Mouse (Mus musculus) ovary, adult 2 months (tissue): Measurements from ENCODE around the gene Nedd4. TPM values are rescaled to one million over a fixed set of nuclear protein-coding genes. Genes with fewer than 3 reads are reported as not detected.

ENCODE experiments used
- polyA plus RNA-seq: library from polyadenylated mRNA; depleted of rRNA; stranded (reverse); fragments of >200 nt; gene quantifications from 2 replicates; pipeline ENCODE4 v1.2.3, GENCODE M21; 2012; rRNA removed

The Nedd4 gene
- polyA plus RNA-seq: 149 and 175 TPM in 2 replicates

DNA sequence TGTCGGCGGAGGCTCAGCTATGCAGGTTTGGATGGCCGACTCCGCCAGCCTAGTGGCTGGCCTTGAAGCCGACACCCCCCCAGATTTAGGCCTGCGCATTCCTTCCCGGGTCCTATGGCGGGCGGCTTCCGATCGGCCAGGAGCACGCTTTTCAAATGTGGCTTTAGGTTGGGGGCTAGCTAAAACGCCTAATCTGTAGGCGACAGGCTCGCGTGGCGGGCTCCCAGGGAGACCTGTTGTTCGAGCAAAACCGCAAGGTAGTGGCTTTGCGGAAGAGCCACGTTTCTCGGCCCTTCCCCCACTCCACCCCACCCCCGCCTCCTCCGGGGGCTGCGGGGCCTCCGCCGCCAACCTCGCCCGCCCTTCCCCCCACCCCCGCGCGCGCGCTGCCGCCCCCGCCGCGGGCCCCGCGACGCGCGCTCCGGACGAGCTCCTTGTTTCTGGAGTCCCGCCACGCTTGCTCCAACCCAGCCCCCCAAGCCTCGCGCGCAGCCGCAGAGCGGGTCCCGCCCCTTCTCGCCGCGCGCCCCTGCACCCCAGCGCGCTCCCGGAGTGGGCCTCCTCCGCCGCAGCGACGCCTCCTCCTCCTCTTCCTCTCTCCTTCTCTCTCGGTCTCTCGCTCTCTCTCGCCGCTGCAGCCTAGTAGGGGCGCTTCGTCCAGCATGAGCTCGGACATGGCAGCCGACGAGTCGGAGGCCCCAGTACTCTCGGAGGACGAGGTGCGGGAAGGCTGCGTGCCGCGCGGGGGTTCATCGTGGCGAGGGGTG is at the start of gene Nedd4:
Gene Nedd4, plus strand, starts transcription at position 452 of the 767 bp plus-strand sequence.

Other genes starting within 250 kb of the Nedd4 start
- 1.7 and 1.9 TPM in 2 replicates for gene Mns1, start 224.3 kb upstream of the Nedd4 start, polyA plus RNA-seq
- 2.8 and 3.3 TPM in 2 replicates for gene Tex9, start 170.1 kb upstream of the Nedd4 start, polyA plus RNA-seq
- 5.8 and 7.3 TPM in 2 replicates for gene Rfx7, start 130.1 kb upstream of the Nedd4 start, polyA plus RNA-seq
- 0.23 and 0.46 TPM in 2 replicates for gene Prtg, start 144.5 kb downstream of the Nedd4 start, polyA plus RNA-seq